Mouse (Mus musculus) gonadal fat pad, adult 2 months (tissue): ENCODE results near the gene N4bp2. TPM values are rescaled to one million over a fixed set of nuclear protein-coding genes. Genes with fewer than 3 reads are reported as not detected.

Source experiments
- DNase-seq: peaks from one replicate; pipeline ENCODE4 v3.0.0-alpha.2; 2012; ENCODE audit warnings: low read depth
- polyA plus RNA-seq: library from polyadenylated mRNA; depleted of rRNA; stranded (reverse); fragments of >200 nt; gene quantifications from 2 replicates; pipeline ENCODE4 v1.2.3, GENCODE M21; 2012

N4bp2 gene
- polyA plus RNA-seq, 1 experiment, result 4.2 TPM

DNA sequence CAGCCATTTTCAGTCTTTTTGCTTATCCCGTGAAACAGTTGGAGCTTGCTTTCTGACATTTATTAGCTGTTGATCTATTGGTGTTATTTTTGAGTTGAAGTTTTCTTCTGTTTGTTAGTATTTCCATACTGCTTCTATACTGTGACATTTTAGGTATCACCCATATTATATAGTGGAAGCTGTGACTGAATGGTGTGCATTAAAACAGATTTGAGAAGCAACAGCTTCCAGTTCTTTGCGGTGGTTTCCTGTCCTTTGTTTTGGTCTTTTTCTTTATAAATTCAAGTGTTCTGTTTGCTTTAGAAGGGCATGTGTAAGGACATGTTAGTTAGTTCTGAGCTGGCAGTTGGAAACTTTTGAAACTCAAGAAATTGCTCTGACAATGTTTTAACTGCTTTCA, 65.7 kb downstream of the N4bp2 start:
- DNase-seq, result no peak

DNA sequence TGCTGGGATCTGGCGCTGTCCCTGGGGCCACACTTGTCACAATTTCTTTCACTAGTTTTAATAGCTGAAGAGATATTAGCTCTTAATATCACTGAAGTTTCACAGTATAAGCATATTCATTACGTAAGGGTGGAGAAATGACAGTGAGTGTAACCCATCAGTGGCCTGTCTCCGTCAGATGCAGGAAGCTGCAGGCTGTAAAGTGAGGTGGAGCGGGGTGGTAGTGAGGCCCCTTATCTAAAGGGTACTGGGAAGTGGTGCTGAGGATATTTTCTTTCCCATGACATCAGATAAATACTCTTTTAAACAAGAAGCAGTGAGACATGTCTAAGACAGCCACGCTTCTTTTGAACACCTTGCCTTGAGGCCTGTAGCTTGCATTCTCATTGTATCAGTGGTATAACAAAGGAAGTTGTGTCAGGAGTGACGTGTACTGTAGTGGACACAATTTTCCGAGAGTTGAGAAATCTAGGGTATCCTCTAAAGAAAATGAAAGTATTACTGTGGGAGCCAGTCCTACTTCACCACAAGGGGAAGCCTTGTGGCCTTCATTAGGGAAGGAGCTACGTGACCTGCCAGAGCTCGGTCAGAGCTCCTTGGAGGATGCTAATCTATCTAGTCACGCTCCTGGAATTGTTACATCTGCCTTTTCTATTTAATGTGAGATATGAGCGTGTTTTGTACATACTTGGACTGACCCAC, 68.7 kb downstream of the N4bp2 start:
- DNase-seq, result no peak

GRCm38 (mm10) chr5:65833092-65833491, 69.8 kb downstream of the N4bp2 start:
- DNase-seq, result no peak

DNA sequence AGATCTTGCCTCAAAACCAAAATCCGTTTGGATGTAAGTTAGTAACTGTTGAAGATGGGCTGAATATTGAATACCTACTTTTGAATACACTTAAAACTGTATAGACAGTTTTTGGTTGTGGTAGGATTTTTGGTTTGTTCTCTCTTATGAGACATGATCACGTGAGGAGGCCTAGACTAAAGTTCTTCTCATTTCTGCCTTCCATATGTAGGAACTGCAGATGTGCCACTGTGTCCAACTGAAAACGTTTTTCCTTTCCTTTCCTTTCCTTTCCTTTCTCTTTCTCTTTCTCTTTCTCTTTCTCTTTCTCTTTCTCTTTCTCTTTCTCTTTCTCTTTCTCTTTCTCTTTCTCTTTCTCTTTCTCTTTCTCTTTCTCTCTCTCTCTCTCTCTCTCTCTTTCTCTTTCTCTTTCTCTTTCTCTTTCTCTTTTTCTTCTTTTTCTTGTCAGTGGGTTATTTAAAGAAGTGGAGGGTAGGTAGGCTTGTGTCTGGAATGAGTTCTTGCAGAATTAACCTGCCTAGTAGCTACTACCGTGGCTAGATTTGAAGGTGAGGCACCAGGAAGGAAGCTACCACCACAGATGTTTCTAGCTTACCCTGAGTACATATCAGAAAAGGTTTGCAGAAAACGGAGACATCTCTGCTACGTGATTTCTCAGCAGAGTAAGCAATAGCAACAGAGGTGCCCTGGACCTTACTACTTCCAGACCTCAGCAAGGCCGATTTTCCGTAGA, 70.6 kb downstream of the N4bp2 start:
- DNase-seq, result no peak

DNA sequence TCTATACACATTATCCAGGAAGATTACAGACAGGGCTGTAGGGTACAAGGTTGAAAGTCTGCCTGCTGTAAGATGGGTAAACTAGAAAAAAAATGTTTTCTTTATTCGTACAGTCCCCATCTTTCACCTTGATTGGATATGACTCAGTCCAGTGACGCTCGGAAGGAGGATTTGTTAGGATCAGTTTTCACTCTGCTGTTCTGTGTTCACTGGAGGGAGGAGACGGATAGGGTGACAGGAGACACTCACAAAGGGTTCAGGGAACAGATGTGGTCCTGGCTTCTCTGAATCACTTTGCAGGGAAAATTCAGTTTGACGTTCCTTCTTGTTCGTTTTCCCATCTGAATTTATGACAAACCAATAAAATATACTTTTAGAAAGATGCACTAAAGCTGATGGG, 74.7 kb downstream of the N4bp2 start:
- DNase-seq, result no peak

DNA sequence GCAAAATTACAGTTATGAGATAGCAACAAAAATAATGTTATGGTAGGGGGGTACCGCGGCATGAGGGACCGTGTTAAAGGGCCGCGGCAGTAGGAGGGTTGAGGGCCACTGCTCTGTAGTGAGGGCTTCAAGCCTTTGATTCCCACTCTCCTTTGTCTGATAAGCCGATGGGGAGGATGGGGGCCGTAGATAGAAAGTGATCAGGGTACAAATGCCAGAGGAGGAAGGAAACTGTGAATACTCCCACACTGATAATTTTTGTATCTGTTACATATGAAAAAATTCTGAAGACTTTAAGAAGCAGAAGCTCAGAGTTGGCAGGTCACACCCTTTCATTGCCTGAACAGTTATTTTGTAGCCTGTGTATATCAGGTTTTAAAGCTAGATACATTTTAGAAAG, 79.6 kb downstream of the N4bp2 start:
- DNase-seq, result no peak

GRCm38 (mm10) chr5:65846534-65846933, 83.2 kb downstream of the N4bp2 start:
- no peak for DNase-seq

DNA sequence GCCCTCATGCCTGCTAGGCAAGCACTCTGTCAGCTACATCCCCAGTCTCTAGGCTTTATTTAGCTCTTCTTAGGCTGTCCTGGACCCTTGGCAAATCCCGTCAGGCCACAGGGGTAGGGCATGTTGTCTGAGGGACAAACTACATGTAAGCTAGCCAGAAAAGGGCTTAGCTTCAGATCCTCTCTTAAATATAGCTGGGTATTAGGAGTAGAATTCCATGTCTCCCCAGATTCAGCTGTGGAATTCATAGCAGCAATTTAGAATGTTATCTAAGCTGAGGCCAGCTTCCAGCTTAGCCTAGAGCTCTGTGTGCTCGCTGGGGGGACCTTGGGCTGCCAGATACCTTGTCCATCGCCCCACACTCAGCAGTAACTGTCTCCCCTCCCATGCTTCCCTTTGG, 83.6 kb downstream of the N4bp2 start:
- no peak for DNase-seq

DNA sequence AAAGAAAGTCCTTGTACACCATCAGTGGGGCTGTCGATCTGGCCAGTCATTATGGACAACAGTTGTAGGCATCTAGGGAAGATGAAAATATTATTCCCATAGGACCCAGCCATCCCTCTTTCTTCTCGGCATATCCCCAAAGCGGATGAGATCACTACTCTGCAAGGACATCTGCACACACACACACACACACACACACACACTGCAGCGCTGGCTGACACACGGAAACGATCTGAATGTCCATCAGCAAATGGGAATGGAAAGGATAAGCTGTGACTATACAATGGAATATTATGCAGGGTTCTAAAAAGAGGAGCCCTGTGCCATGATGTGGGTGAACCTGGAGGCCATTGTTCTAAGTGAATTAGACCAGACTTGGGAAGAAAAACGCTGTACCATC, 84.3 kb downstream of the N4bp2 start:
- DNase-seq, result no peak

- no peak for DNase-seq
These were observed 87.4 kb downstream of the N4bp2 start for GRCm38 (mm10) chr5:65850765-65851164.

- no peak for DNase-seq
These were observed 91.5 kb downstream of the N4bp2 start for GRCm38 (mm10) chr5:65854786-65855191.

DNA sequence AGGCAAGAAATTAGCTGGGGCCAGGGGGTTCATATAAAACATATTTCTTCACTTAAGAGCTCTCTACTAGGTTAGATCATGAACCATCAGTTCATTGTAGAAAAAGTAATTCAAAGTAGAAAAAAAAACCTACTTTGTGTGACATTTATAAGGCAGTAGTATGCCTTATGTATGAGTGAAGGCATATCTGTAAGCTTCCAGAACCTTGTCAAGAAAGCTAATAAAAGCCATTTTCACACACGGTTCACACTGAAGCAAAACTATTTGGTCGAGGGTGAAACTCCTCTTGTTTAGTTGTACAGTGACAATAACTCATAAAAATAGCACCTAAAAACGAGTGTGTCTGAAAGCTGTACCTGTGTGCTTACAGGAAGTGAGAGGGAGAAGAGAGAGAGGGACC, 92.2 kb downstream of the N4bp2 start:
- no peak for DNase-seq

DNA sequence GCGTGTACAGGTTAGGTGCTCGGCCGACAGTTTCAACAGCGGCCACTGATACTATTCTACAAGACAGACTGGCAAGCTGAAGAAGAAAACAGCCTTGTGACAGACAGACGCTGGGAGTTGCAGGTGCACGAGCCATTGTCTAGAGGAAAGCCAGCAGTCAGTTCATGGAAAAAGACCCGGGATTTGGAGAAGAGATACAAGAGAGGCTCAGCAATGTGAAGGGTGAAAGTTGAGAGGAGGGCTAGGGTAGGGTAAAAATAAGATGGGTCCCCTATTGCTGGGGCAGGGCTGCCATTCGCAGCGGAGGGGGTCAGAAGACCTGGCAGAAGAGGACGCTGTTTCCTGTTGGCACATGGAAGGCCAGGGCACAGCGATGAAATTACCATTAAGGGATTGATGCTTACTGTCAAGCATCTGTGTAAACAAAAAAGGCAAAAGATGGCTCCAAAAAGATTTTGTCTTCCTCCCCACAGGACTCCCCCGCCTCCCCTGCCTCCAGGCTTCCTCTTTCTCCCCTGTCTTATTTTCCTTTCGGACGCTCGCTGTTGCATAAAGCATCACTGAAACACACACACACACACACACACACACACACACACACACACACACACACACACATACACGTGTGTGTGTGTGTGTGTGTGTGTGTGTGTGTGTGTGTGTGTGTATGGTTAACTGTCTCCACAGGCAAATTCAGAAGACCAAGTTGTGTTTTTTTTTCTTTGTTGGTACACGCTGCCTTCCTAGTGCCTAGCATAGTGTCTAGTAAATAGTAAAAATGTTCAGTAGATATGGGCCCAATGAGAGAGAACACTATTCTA, 93.5 kb downstream of the N4bp2 start:
- DNase-seq, result no peak

- no peak for DNase-seq
These were observed 94.6 kb downstream of the N4bp2 start for GRCm38 (mm10) chr5:65857935-65858334.

DNA sequence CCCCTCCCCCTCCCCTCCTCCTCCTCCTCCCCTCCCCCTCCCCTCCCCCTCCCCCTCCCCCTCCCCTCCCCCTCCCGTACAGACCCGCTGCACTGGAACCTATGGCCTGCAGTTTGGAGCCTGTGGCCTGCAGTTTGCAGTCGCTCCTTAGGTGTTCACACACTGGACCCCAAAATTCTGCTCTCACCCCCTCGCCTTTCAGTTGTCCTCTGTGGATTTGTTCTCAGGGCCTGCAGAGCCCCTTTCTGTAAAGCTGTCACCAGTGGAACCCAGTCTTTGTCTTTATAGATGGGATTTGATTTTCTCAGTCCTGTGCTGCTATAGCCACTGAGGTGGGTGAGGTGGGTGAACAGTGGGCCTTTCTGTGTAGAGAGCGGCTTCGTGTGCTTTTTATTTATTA, 95.0 kb downstream of the N4bp2 start:
- DNase-seq, result no peak

DNA sequence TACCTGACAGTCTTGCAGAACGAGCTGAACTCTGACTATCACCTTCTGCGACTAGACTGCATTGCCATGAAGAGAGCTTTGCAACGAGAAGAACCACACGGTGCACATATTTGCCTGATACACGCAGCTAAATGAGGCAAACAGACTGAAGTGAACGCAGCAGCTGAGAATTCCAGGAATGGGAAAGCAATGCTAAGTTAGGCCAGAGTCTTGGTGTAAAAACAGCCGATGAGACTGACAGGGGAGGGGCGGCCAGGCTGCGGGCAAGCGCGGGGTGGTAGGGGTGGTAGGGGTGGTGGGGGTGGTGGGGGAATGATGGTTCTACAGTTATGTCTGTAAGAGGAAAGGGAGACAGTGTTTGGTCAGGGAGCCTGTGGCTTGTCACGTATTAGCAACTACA, 95.6 kb downstream of the N4bp2 start:
- no peak for DNase-seq

DNA sequence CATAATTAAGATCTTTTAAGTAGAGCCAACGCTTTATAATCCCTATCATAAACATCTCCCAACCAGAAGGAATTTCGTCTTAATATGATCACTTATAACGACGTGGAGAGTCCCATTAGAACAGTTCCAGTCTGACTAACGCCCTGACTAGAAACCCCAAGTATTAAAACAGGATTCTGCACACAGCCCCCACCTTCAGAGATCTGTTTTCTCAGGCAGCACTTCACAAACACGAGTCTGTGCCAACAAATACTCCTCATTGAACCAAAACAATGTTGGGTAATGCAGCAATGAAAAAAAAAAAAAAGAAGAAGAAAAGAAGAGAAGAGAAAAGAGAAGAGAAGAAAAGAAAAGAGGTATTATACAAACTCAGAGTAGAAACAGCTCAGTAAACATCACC, 96.1 kb downstream of the N4bp2 start:
- no peak for DNase-seq

- no peak for DNase-seq
These were observed 97.1 kb downstream of the N4bp2 start for GRCm38 (mm10) chr5:65860281-65861000.

GRCm38 (mm10) chr5:65861154-65861944, 98.0 kb downstream of the N4bp2 start, which contains the start of gene Rhoh:
TSS of gene Rhoh (plus strand) at chr5:65861213.
- no peak for DNase-seq

DNA sequence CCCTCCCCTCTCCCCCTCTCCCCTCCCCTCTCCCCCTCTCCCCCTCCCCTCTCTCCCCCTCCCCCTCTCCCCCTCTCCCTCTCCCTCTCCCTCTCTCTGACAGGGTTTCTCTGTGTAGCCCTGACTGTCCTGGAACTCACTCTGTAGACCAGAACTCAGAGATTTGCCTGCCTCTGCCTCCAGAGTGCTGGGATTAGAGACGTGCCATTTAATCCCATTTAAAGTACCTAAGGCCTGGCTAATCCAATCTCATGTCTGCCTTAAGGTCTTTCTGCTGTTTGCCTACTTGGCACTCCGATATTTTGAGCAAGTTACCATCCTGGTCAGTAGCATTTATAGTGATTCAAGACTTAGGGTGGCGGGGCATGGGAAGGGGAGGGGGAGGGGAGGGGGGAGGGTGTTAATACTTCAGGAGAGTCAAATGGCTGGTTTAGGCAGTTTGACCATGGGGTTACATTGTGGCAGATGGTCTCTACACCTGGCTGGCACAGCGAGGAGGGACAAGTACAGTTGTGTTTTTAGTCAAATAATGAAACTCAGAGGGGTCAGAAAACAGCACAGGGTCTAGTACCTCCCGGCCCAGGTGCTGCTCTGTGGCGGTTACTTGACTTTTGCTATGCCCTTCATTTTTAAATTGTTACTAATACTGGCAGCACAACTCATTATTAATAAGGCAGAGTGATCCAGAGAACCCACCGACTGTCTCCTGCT, 99.1 kb downstream of the N4bp2 start:
- DNase-seq, result no peak
